Mouse (Mus musculus) CH12F3 (cell line): ENCODE results near the gene Slc22a7.

Source experiments
- in situ Hi-C: fragments of 300-500 bp; cut with MboI; formaldehyde crosslinking; loops from 2 replicates; pipeline ENCODE4 v1.14.3; 2020; ENCODE audit warnings: low sequenced_read_pairs

The Slc22a7 gene

GRCm38 (mm10) chr17:46438298-46438873 lies at the start of gene Slc22a7:
Gene Slc22a7 (minus strand): TSS chr17:46438457.
- in situ Hi-C loops: no loop called here

DNA sequence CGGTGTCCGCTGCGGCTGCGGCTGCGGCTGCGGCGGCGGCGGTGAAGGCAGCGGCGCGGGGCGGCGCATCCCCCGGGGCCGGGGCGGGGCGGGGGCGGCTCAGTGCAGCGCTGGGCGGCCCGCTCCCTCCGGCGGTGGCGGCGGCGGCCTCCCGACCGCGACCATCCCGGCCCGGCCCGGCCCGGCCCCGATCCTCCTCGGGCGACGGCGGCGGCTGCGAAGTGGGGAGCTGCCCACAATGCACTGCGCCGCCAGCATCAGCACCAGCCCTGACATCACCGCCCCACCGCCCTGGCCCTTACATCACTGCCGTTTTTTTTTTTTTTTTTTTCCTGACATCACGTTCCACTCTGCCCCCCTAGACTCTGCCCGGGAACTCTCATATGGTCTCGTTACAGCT lies 49.2 kb upstream of the Slc22a7 start, which contains the start of gene Ttbk1:
Gene Ttbk1, minus strand, starts transcription at position 245 of the 400 bp plus-strand sequence.
- in situ Hi-C loops: no loop called here

DNA sequence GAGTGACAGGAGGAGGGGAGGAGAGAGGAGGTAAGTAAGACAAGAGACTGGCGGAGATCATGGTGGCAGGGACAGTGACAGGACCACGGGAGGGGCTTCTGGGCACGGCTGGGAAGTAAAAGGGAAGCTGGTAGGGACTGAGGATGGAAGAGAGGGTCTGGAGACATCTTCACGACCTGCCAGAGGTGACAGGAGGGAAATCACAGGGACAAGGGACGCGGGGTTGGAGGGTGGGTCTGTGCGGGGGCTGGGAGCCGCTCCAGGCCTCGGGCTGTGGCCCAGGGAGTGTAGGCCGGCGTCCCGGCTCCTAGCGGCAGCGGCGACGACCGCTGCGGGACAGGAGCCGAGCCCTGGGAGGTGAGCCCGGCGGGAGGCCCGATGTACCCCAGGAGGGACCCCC lies 48.7 kb upstream of the Slc22a7 start:
- in situ Hi-C loops: no loop called here

DNA sequence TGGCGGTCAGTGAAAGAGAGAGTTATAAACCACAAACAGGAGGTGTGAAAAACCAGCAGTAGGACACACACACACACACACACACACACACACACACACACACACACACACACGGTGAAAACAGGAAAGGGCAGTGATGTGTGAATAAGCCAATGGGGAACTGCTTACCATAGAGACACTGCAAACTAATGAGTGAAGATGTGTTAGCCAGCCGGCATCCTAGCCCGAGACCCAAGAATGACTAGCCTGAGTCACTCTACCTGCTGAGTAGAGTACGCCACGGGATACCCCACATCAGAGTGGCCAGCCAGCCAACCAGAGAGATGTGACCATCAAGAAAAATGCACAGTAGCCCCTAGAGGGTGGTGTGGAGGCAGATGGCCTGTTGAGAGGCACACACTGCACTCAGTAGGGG lies 46.2 kb upstream of the Slc22a7 start:
- in situ Hi-C loops: no loop called here

- in situ Hi-C loops: no loop called here
These were observed 45.8 kb upstream of the Slc22a7 start for GRCm38 (mm10) chr17:46484021-46484431.

DNA sequence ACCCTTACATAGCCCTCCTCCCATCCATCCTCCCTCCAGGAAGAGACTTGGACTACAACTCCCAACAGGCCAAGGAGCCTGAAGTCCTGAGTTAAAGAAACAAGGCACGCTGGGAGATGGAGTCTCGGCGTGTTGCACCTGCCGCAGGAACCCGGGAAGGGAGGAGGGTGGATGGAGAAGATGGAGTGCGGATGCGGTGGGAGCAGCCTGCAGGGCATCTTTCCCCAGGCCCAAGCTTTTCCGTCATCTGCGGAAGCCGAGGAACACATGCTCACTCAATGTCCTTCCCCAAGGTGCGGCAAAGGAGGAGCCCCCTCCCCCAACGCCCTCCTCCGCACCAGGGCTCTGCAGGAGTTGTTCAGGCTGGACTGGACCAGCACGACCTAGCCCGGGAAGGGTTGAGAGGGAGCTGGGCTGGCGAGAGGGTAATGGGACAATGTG lies 45.3 kb upstream of the Slc22a7 start:
- in situ Hi-C loops: no loop called here

GRCm38 (mm10) chr17:46477286-46477685 lies 39.0 kb upstream of the Slc22a7 start:
- in situ Hi-C loops: no loop called here

- in situ Hi-C loops: no loop called here
These were observed 38.3 kb upstream of the Slc22a7 start for GRCm38 (mm10) chr17:46476601-46477000.

DNA sequence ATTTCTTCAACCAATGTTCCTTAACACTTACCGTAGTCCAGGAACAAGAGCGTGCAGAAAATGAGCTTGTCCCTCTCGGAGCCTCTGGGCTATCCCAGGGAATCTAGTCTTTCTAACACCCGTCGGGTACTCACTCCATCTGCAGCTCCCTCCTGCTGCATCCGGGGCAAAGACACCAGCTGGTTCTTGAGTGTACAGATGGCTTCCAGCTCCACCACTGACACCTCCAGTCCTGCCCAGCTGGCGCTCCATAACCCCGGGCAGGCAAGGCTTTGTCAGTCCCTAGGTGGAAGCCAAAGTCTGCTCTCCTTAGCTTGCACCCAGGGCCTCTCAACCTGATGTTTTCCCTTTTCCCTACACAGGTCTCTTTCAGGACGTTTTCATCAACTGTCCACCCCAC lies 29.6 kb upstream of the Slc22a7 start:
- in situ Hi-C loops: no loop called here

GRCm38 (mm10) chr17:46462226-46462625 lies 24.0 kb upstream of the Slc22a7 start:
- in situ Hi-C loops: no loop called here

GRCm38 (mm10) chr17:46461347-46461746 lies 23.1 kb upstream of the Slc22a7 start:
- in situ Hi-C loops: no loop called here

GRCm38 (mm10) chr17:46460673-46461072 lies 22.4 kb upstream of the Slc22a7 start:
- in situ Hi-C loops: no loop called here

GRCm38 (mm10) chr17:46458439-46458838 lies 20.2 kb upstream of the Slc22a7 start:
- in situ Hi-C loops: no loop called here

GRCm38 (mm10) chr17:46457791-46458190 lies 19.5 kb upstream of the Slc22a7 start:
- in situ Hi-C loops: no loop called here

DNA sequence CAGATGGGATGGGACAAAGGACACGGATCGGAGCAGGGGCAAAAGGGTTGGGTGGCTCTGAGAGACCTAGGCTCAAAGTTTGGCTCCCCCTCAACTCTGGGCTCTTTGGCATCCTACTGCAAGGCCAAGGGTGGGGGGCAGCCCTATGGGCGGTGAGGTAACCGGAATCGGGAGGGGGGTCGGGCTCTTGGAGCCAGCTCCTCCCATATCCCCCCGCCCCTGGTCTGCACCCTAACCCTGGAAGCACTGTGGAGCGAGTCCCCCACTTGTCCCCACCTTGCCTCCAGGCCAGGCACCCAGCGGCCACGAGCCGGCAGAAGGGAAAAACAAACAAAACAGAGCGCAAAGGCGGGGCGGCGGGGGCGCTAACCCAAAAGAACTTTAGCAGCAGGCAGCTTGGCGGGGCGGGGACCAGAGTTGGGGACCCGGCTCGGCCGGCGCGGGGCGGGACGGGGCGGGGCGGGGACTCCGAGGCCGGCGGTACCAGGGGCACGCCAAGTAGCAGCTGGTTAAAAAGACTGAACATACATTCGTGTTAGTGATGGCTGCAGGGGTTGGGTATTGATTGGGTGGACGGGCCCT lies 16.9 kb upstream of the Slc22a7 start:
- in situ Hi-C loops: no loop called here

DNA sequence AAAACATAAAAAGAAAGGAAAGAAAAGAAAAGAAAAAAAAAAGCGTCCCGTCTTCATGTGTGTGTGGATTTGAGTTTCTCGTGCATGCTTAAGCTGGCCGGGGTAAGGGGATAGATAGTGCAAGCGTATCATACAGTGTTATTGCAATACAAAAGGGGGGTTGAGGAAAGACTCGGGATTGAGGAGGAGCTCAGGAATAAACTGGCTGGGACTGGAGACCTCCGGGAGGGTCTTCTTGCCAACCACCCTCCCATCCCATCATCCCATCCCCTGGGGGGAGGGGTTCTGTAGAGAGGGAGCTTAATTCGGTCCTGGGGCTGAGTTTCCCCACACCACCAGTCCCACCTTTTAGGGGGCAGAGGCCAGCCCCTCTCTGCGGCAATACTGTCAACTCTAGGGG lies 16.3 kb upstream of the Slc22a7 start:
- in situ Hi-C loops: no loop called here

GRCm38 (mm10) chr17:46453970-46454411 lies 15.7 kb upstream of the Slc22a7 start:
- in situ Hi-C loops: no loop called here

GRCm38 (mm10) chr17:46453302-46453948 lies 15.2 kb upstream of the Slc22a7 start:
- in situ Hi-C loops: no loop called here

- in situ Hi-C loops: no loop called here
These were observed 14.4 kb upstream of the Slc22a7 start for GRCm38 (mm10) chr17:46452683-46453082.

DNA sequence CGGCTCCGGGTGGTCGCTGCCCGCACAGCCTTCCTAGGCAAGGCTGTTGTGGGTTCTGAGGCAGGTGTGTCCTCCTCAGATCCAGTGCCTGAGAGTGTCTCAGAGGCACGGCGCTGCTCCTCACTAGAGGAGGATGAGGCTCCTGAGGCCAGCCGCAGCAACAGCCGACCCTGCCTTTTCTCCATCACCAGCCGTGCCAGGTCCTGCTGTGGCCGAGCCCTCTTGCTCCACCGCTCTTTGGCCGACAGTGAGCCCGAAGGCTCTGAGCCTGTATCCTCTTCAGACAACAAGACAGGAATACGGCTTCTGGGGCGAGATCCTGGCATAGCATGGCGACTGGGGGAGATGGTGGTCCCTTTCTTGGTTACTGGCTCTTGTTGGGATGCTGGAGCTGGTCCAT lies 8.0 kb upstream of the Slc22a7 start:
- in situ Hi-C loops: no loop called here

GRCm38 (mm10) chr17:46444839-46445579 lies 6.8 kb upstream of the Slc22a7 start:
- in situ Hi-C loops: no loop called here

- in situ Hi-C loops: no loop called here
These were observed 919 bp upstream of the Slc22a7 start for GRCm38 (mm10) chr17:46439176-46439575.
